Mouse (Mus musculus) liver, embryonic 18 days (tissue): ENCODE results near the gene 9130409I23Rik. TPM values are rescaled to one million over a fixed set of nuclear protein-coding genes. Genes with fewer than 3 reads are reported as not detected.

ENCODE experiments used
- polyA plus RNA-seq: library from polyadenylated mRNA; depleted of rRNA; stranded (reverse); fragments of >200 nt; gene quantifications from 2 replicates; pipeline ENCODE4 v1.2.3, GENCODE M21; 2012; rRNA removed

9130409I23Rik gene
- 0.12 and 0.28 TPM in 2 replicates for polyA plus RNA-seq

DNA sequence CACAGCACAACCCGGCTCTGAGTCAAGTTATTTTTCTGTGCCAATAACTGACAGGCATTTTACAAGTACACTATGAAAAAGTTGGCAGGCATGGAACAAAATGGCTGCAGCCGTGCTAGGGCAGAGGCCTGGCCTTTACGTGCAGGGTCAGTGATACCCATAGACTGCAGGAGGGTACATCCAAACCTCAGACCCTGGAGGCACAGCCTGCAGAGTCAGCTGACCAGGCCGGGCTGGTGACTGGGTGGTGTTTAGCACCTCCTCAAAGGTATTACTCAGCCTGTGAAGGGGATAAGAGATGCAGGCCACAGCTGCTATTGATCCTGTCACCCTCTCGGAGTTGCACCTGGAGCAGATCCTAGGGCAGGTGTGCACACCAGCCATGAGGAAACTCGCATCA lies at the start of gene 9130409I23Rik:
9130409I23Rik (plus strand) TSS at position 301 of the 400 bp plus-strand sequence.

GRCm38 (mm10) chr1:181020756-181021487 lies 30.1 kb upstream of the 9130409I23Rik start, which contains the start of gene Ephx1:
Gene Ephx1 (minus strand): TSS chr1:181020904.

Other genes starting within 250 kb of the 9130409I23Rik start
- 703 and 735 TPM in 2 replicates for gene H3f3a, start 237.3 kb upstream of the 9130409I23Rik start, polyA plus RNA-seq
- gene Sde2, start 200.1 kb upstream of the 9130409I23Rik start, polyA plus RNA-seq, result 11.2 TPM in 2 replicates
- gene Lefty2, start 158.1 kb upstream of the 9130409I23Rik start, polyA plus RNA-seq, result 0.06 TPM in 1 of 2 replicates, not detected in the other
- gene Pycr2, start 146.9 kb upstream of the 9130409I23Rik start, polyA plus RNA-seq, result 30.6 and 30.9 TPM in 2 replicates
- gene Lefty1, start 116.2 kb upstream of the 9130409I23Rik start, polyA plus RNA-seq, result 4.4 and 4.9 TPM in 2 replicates
- gene Tmem63a, start 108.9 kb upstream of the 9130409I23Rik start, polyA plus RNA-seq, result 9.4 and 11.3 TPM in 2 replicates
- 18.0 and 35.4 TPM in 2 replicates for gene Ephx1, start 30.3 kb upstream of the 9130409I23Rik start, polyA plus RNA-seq
- 9.6 and 11.5 TPM in 2 replicates for gene Nvl, start 93.0 kb downstream of the 9130409I23Rik start, polyA plus RNA-seq
- gene Cnih4, start 93.5 kb downstream of the 9130409I23Rik start, polyA plus RNA-seq, result 9.1 and 9.9 TPM in 2 replicates
- 47.2 and 55.0 TPM in 2 replicates for gene Wdr26, start 160.8 kb downstream of the 9130409I23Rik start, polyA plus RNA-seq